Comparison of ENCODE assay signal across 17 mouse cellular contexts in the genomic region with DNA sequence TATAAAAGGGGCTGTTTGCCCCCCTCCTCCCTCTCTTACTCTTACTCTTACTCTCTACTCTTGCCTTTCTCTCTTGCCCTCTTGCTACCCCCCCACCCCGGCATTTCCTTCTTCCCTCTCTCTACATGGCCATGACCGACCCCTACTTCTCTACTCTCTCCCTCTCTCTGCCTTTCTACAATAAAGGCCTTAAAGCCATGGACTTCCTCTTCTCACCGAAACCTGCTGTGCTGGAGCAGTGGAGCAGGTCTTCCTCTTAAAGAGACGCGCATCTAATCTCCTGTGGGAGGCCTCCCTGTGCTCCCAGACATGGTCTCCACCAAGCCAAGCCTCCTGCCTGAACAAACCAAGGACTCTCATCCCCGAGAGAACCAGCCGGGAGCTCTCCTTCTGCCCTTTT. TPM values are rescaled to one million over a fixed set of nuclear protein-coding genes. Genes with fewer than 3 reads are reported as not detected.
"Had no signal": no experiment of that assay in that cellular context is flagged by ENCODE, and none has a peak within 500 bp of the region (broad histone marks: within the 10 kb centered on the region; RNA-seq: fewer than 3 reads in every experiment).

No protein-coding gene starts in this region.

- H3K4me2 ChIP-seq: kidney, embryonic 15.5 days; limb, embryonic 13.5 days; midbrain, embryonic 12.5 days had no signal

- H3K9me3 ChIP-seq: kidney, embryonic 15.5 days; limb, embryonic 13.5 days; midbrain, embryonic 12.5 days had no signal

- DNase-seq: kidney, adult 2 months; kidney, postnatal 25 days; left cerebral cortex, postnatal 4 days; lung, adult 2 months; lung, postnatal 36 days; right cerebral cortex, postnatal 14 days; thymus, adult 18-20 months; thymus, postnatal 14 days had no signal

- ATAC-seq: lung, postnatal 0 days had no signal

- H3K4me1 ChIP-seq: kidney, embryonic 15.5 days; limb, embryonic 13.5 days; midbrain, embryonic 12.5 days had no signal

- H3K4me3 ChIP-seq: kidney, embryonic 15.5 days; layer of hippocampus, adult 2 months; limb, embryonic 13.5 days; megakaryocyte, embryonic 14.5 days; midbrain, embryonic 12.5 days had no signal

- H3K27ac ChIP-seq: kidney, embryonic 15.5 days; layer of hippocampus, adult 2 months; limb, embryonic 13.5 days; liver, embryonic 14.5 days; midbrain, embryonic 12.5 days had no signal

- H3K27me3 ChIP-seq: kidney, embryonic 15.5 days; midbrain, embryonic 12.5 days had no signal

- H3K9ac ChIP-seq: kidney, embryonic 15.5 days; limb, embryonic 13.5 days; liver, embryonic 14.5 days; midbrain, embryonic 12.5 days had no signal

- H3K36me3 ChIP-seq: kidney, embryonic 15.5 days; limb, embryonic 13.5 days; midbrain, embryonic 12.5 days had no signal

RNA-seq across cellular contexts. Expression of a gene that starts 18.8 kb away (rescaled TPM):
- total RNA-seq: layer of hippocampus, adult 2 months; liver, adult 2 months; midbrain, postnatal 0 days had no signal
- polyA plus RNA-seq: midbrain, embryonic 12.5 days had no signal
